Mouse (Mus musculus): ENCODE measurements around the gene Shpk.

GRCm38 (mm10) chr11:73235990-73236701, 36.9 kb downstream of the Shpk start:
- peak; percentile 3; the same call in 1 of the 2 replicates for TF ChIP-seq CTCF (IDR thresholded peaks at IDR 0.05; ENCODE audit: low read depth)
- no peak for TF ChIP-seq EP300 (optimal IDR thresholded peaks at IDR 0.05)
